Mouse (Mus musculus): ENCODE data around the gene Pgpep1l. TPM values are rescaled to one million over a fixed set of nuclear protein-coding genes. Genes with fewer than 3 reads are reported as not detected.

Gene Pgpep1l
- 0.20 and 0.31 TPM in 2 replicates for polyA plus RNA-seq (2012; rRNA removed)

DNA sequence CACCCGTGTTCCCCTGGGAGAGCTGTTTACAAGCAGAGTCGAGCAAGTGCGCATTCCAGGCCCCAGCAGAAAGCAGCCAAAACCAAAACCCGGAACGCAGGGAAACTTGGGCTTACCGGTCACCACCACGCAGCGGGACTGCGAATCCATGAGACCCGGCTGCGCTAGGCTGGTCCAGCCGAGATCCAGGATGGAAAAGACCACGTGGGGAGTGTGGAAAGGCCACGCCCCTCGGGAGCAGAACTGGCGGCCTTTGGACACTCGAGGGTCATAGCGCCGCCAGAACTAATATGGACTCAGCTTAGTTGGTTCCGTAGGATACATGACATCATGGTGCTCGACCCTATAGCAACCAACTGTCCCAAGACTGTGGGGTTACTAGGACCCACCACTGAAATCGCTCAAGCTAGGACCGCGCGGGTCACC lies at the start of gene Pgpep1l:
TSS of gene Pgpep1l (minus strand) at position 206 of the 426 bp plus-strand sequence.

GRCm38 (mm10) chr7:68273515-68273914 lies 9.5 kb upstream of the Pgpep1l start, which contains the start of gene Fam169b:
Fam169b (plus strand) TSS chr7:68273839.

Other genes with a start within 250 kb of the Pgpep1l start
- gene Fam169b, start 9.6 kb upstream of the Pgpep1l start, polyA plus RNA-seq (2012; rRNA removed): 0.09 and 0.30 TPM in 2 replicates